Mouse (Mus musculus): Measurements from ENCODE around the gene Gal3st2. TPM values are rescaled to one million over a fixed set of nuclear protein-coding genes. Genes with fewer than 3 reads are reported as not detected.
"Not testable (repeated sequence)": the region's sequence is repeated elsewhere in the genome, so short reads cannot be mapped to it uniquely, and the experiment has no call there.

Gal3st2 gene
- polyA plus RNA-seq, 1 experiment from 2014 or later: not detected

DNA sequence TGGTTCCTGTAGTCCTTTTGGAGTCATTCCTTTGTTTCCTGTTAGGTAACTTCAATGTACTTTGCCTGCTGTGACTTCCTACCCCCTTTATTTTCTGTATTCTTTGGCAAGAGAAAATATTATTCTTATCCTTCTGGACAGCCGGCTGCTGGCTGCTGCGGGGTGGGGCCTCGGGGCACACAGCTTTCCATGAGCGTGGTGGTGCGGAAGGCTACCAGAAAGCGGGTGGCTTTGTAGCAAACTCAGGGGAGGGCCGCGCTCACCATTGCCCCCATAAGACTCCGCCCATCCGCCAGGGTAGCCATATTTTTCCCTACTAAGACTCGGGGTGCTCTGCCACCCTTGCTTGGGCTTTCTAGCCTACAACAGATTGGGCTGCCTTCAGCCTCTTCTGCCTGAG is 20.7 kb downstream of the Gal3st2 start:
- not testable (repeated sequence) for H3K27ac ChIP-seq (replicated peaks; ENCODE audit: low read depth, low read length); H3K27me3 ChIP-seq (ENCODE audit: control insufficient read depth, insufficient read depth, low read length); H3K9me3 ChIP-seq (replicated peaks; ENCODE audit: control insufficient read depth, low read length); H3K4me3 ChIP-seq (ENCODE audit: low read depth, low read length); DNase-seq (ENCODE audit: low spot score); H3K9ac ChIP-seq (replicated peaks; ENCODE audit: low read length); ATAC-seq (replicated peaks; ENCODE audit: insufficient number of reproducible peaks, low FRiP score, low TSS enrichment, low read depth); H3K4me1 ChIP-seq (ENCODE audit: control insufficient read depth, insufficient read depth, low read length); H3K36me3 ChIP-seq (replicated peaks; ENCODE audit: control insufficient read depth, insufficient read depth, low read depth, low read length); H3K4me2 ChIP-seq (ENCODE audit: low read depth, low read length)
- WGBS: no CpG with 5 or more reads among the region's 11 CpGs

GRCm38 (mm10) chr1:93890936-93891335 is 29.8 kb downstream of the Gal3st2 start:
- H3K4me3 ChIP-seq (ENCODE audit: low read depth, low read length); H3K36me3 ChIP-seq (replicated peaks; ENCODE audit: control insufficient read depth, insufficient read depth, low read depth, low read length); H3K9ac ChIP-seq (replicated peaks; ENCODE audit: low read length); H3K27me3 ChIP-seq (ENCODE audit: control insufficient read depth, insufficient read depth, low read length); H3K9me3 ChIP-seq (replicated peaks; ENCODE audit: control insufficient read depth, low read length); H3K4me2 ChIP-seq (ENCODE audit: low read depth, low read length); H3K4me1 ChIP-seq (ENCODE audit: control insufficient read depth, insufficient read depth, low read length); DNase-seq (ENCODE audit: low spot score); H3K27ac ChIP-seq (replicated peaks; ENCODE audit: low read depth, low read length); ATAC-seq (replicated peaks; ENCODE audit: insufficient number of reproducible peaks, low FRiP score, low TSS enrichment, low read depth): not testable (repeated sequence)
- WGBS: 50% methylated on average over 1 of the region's 1 CpGs

- DNase-seq (ENCODE audit: low spot score): not testable (repeated sequence)
Observed at GRCm38 (mm10) chr1:93897395-93897794, 36.3 kb downstream of the Gal3st2 start.

GRCm38 (mm10) chr1:93901291-93901690 is 40.2 kb downstream of the Gal3st2 start:
- DNase-seq (ENCODE audit: low spot score); H3K27ac ChIP-seq (replicated peaks; ENCODE audit: low read depth, low read length); H3K27me3 ChIP-seq (ENCODE audit: control insufficient read depth, insufficient read depth, low read length); H3K9me3 ChIP-seq (replicated peaks; ENCODE audit: control insufficient read depth, low read length); H3K4me2 ChIP-seq (ENCODE audit: low read depth, low read length); H3K4me1 ChIP-seq (ENCODE audit: control insufficient read depth, insufficient read depth, low read length); H3K4me3 ChIP-seq (ENCODE audit: low read depth, low read length); H3K9ac ChIP-seq (replicated peaks; ENCODE audit: low read length); ATAC-seq (replicated peaks; ENCODE audit: insufficient number of reproducible peaks, low FRiP score, low TSS enrichment, low read depth); H3K36me3 ChIP-seq (replicated peaks; ENCODE audit: control insufficient read depth, insufficient read depth, low read depth, low read length): not testable (repeated sequence)
- WGBS: 45% methylated on average over 3 of the region's 5 CpGs

More at GRCm38 (mm10) chr1:93897395-93897794, 36.3 kb downstream of the Gal3st2 start:
- H3K27ac ChIP-seq (replicated peaks; ENCODE audit: low read depth, low read length); ATAC-seq (replicated peaks; ENCODE audit: insufficient number of reproducible peaks, low FRiP score, low TSS enrichment, low read depth); H3K9me3 ChIP-seq (replicated peaks; ENCODE audit: control insufficient read depth, low read length); H3K9ac ChIP-seq (replicated peaks; ENCODE audit: low read length); H3K36me3 ChIP-seq (replicated peaks; ENCODE audit: control insufficient read depth, insufficient read depth, low read depth, low read length); H3K4me2 ChIP-seq (ENCODE audit: low read depth, low read length); H3K4me1 ChIP-seq (ENCODE audit: control insufficient read depth, insufficient read depth, low read length); H3K4me3 ChIP-seq (ENCODE audit: low read depth, low read length); H3K27me3 ChIP-seq (ENCODE audit: control insufficient read depth, insufficient read depth, low read length): not testable (repeated sequence)
- WGBS: no CpG with 5 or more reads among the region's 1 CpGs

DNA sequence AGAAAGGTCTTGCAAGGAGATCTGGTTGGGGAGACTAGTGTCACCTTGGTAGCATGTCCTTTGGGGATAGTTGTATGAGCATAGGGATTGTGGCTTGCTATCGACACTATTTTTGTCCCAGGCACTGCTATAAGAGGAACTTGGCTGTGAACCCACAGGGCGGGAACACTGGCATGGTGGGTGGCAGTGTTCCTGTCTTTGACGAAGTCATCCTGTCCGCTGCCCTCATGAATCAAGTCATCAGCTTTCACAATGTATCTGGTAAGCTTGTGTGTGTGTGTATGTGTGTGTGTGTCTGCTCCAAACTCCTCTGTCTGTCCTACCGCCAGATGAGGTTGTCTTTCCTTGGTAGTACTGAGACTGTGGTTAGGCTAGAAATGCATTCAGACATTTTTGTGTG is 45.6 kb downstream of the Gal3st2 start:
- H3K27ac ChIP-seq (replicated peaks; ENCODE audit: low read depth, low read length); H3K4me3 ChIP-seq (ENCODE audit: low read depth, low read length); H3K27me3 ChIP-seq (ENCODE audit: control insufficient read depth, insufficient read depth, low read length); H3K9ac ChIP-seq (replicated peaks; ENCODE audit: low read length); H3K9me3 ChIP-seq (replicated peaks; ENCODE audit: control insufficient read depth, low read length); H3K4me2 ChIP-seq (ENCODE audit: low read depth, low read length); H3K4me1 ChIP-seq (ENCODE audit: control insufficient read depth, insufficient read depth, low read length); ATAC-seq (replicated peaks; ENCODE audit: insufficient number of reproducible peaks, low FRiP score, low TSS enrichment, low read depth); DNase-seq (ENCODE audit: low spot score); H3K36me3 ChIP-seq (replicated peaks; ENCODE audit: control insufficient read depth, insufficient read depth, low read depth, low read length): not testable (repeated sequence)
- WGBS: 93% methylated on average over 3 of the region's 5 CpGs

DNA sequence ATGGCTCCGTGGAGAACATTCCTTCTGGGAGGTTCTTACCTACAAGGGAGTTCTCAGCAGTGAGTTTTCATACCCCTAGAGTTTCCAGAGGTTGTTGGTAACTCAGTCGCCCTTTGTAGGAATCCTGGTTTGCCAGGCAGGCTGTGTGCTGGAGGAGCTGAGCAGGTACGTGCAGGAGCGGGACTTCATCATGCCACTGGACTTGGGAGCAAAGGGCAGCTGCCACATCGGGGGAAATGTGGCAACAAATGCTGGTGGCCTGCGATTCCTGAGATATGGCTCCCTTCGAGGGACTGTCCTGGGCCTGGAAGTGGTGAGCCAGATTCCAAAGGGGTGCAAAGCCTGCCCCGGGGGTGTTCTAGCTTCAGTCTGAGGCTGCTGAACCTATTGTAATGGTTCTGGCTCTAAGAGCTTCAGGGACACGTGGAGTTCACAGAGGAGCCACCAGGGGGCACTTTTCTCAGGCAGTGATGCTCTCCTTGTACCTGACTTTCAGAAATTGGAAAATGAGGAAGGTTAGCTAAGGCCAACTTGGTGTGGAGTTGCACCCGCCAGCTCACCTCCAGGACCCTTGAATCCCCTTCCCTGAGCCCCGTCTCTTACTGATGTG is 48.0 kb downstream of the Gal3st2 start:
- not testable (repeated sequence) for H3K9ac ChIP-seq (replicated peaks; ENCODE audit: low read length); H3K27me3 ChIP-seq (ENCODE audit: control insufficient read depth, insufficient read depth, low read length); H3K4me1 ChIP-seq (ENCODE audit: control insufficient read depth, insufficient read depth, low read length); H3K4me3 ChIP-seq (ENCODE audit: low read depth, low read length); H3K9me3 ChIP-seq (replicated peaks; ENCODE audit: control insufficient read depth, low read length); H3K27ac ChIP-seq (replicated peaks; ENCODE audit: low read depth, low read length); ATAC-seq (replicated peaks; ENCODE audit: insufficient number of reproducible peaks, low FRiP score, low TSS enrichment, low read depth); H3K36me3 ChIP-seq (replicated peaks; ENCODE audit: control insufficient read depth, insufficient read depth, low read depth, low read length); H3K4me2 ChIP-seq (ENCODE audit: low read depth, low read length); DNase-seq (ENCODE audit: low spot score)
- WGBS: no CpG with 5 or more reads among the region's 11 CpGs

DNA sequence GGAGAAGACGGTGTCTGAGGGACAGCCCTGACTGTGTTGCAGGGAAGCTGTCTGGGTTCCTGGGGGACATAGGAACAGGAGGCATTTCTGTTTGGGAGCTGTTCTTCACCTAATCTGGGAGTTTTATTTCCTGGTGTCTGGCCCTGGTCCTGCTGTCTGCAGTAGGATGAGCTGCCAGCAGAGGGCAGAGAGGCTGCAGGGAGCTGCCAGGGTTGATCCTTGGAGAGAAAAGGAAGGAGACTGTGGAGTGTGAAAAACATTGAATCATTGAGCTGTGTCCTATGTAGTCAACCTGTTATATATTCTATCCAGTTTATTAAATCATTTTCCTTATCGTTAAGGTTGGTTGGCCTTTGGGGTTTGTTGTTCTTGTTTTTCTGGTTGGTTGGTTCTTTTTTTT is 50.8 kb downstream of the Gal3st2 start:
- 0 out of 2 replicates have a peak, but pooled peaks have one; percentile 73 for ATAC-seq (replicated peaks; ENCODE audit: insufficient number of reproducible peaks, low FRiP score, low TSS enrichment, low read depth)
- H3K9ac ChIP-seq (replicated peaks; ENCODE audit: low read length); H3K4me1 ChIP-seq (ENCODE audit: control insufficient read depth, insufficient read depth, low read length); H3K36me3 ChIP-seq (replicated peaks; ENCODE audit: control insufficient read depth, insufficient read depth, low read depth, low read length); H3K27me3 ChIP-seq (ENCODE audit: control insufficient read depth, insufficient read depth, low read length); H3K9me3 ChIP-seq (replicated peaks; ENCODE audit: control insufficient read depth, low read length); H3K27ac ChIP-seq (replicated peaks; ENCODE audit: low read depth, low read length); DNase-seq (ENCODE audit: low spot score); H3K4me3 ChIP-seq (ENCODE audit: low read depth, low read length); H3K4me2 ChIP-seq (ENCODE audit: low read depth, low read length): not testable (repeated sequence)
- no CpG with 5 or more reads among the region's 2 CpGs for WGBS

DNA sequence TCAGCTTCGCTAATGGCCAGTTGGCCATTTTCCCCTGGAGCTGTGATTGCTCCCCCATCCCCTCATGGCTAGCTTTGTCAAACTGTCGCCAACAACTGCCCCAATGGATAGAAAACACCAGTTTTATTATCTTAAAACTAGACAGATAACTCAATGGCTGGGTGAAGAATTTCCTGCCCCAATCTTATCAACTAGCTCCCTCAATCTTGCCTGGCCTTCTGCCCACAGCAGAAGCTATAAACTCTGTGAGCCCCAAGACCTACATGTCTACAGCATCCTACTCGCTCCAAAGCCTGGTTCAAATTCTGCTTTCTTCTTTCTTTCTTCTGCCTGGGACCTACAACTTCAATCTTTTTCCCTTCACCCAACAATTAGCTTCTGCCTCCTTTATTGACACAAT is 56.1 kb downstream of the Gal3st2 start:
- H3K4me3 ChIP-seq (ENCODE audit: low read depth, low read length); H3K4me1 ChIP-seq (ENCODE audit: control insufficient read depth, insufficient read depth, low read length); H3K9ac ChIP-seq (replicated peaks; ENCODE audit: low read length); H3K9me3 ChIP-seq (replicated peaks; ENCODE audit: control insufficient read depth, low read length); H3K27ac ChIP-seq (replicated peaks; ENCODE audit: low read depth, low read length); H3K27me3 ChIP-seq (ENCODE audit: control insufficient read depth, insufficient read depth, low read length); H3K4me2 ChIP-seq (ENCODE audit: low read depth, low read length); H3K36me3 ChIP-seq (replicated peaks; ENCODE audit: control insufficient read depth, insufficient read depth, low read depth, low read length); ATAC-seq (replicated peaks; ENCODE audit: insufficient number of reproducible peaks, low FRiP score, low TSS enrichment, low read depth); DNase-seq (ENCODE audit: low spot score): not testable (repeated sequence)
- 90% methylated on average over 3 of the region's 3 CpGs for WGBS

All from embryonic facial prominence, embryonic 11.5 days (tissue).